Mouse (Mus musculus): ENCODE results near the gene Amy2a5.
"Not testable (repeated sequence)": the region's sequence is repeated elsewhere in the genome, so short reads cannot be mapped to it uniquely, and the experiment has no call there.

Gene Amy2a5

DNA sequence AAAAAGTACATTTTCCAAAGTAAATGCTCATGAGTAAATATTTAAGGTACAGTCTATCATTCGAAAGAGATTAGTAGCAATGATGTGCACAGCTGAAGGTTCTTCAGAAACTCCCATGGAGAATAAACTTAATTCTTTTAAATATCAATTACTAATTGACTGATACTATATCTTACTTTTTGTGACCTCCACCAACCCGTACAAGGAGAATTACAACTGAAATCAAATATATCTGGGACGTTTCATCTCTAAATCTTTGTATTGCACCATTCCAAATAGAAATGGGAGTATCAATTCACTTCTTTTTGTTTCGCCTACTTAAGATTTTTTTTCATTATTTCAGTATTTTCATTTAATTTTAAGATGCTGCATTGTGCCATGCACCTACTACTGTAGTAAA lies at the start of gene Amy2a5:
Gene Amy2a5 (minus strand): TSS at position 101 of the 400 bp plus-strand sequence.
- DNase-seq = not testable (repeated sequence)

DNA sequence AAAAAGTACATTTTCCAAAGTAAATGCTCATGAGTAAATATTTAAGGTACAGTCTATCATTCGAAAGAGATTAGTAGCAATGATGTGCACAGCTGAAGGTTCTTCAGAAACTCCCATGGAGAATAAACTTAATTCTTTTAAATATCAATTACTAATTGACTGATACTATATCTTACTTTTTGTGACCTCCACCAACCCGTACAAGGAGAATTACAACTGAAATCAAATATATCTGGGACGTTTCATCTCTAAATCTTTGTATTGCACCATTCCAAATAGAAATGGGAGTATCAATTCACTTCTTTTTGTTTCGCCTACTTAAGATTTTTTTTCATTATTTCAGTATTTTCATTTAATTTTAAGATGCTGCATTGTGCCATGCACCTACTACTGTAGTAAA lies 32.7 kb upstream of the Amy2a5 start, which contains the start of gene Amy2a4:
Gene Amy2a4 (minus strand): TSS at position 101 of the 400 bp plus-strand sequence.
- not testable (repeated sequence) for DNase-seq

DNA sequence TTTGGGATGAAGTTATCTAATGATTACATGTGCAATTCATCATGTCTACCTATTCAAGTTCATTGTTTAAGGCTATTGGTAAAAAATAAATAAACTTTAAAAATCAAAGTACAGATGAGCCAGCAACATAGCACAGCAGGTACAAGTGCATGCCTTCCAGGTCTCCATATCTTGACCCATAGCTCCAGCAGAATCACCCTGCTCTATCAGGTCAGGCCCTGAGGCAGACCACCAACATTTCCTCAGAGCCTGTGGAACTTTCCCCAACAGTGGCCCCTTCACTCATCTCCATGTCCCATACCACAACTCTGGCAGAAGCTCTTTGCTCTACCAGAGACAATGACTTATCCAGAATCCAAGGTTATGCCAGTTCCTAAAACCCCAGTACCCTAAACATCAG lies 21.6 kb upstream of the Amy2a5 start:
- DNase-seq = not testable (repeated sequence)

DNA sequence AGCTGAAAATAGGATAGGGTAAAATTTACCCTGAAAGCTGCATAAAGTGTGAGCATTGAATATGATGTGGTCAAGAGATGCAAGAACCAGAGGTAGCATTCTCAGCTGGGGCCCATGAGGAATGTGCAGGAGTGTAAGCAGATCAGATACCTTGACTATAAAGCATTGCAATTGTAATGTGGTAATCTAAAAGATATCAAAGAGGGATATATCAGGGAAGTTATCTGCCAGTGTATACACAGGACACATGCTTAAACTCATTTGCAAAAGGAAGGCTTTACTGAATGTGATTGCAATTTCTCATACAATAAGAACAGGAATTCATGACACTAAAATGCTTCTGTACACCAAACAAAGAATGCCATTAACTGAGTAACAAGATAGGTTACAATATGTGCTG lies 20.9 kb upstream of the Amy2a5 start:
- DNase-seq = not testable (repeated sequence)

DNA sequence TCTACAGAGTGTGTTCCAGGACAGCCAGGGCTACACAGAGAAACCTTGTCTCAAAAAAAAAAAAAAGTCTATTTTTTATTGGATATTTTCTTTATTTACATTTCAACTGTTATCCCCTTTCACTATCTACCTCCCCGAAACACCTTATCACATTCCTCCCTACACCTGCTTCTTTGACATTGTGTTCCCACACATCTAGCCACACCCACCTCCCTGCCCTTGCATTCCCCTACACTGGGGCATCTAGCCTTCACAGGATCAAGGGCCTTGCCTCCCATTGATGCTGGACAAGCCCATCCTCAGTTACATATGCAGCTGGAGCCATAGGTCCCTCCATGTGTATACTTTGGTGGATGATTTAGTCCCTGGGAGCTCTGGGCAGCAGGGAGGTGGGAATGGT lies 31.5 kb downstream of the Amy2a5 start:
- DNase-seq = no peak

All from thymus, postnatal 14 days (tissue).